Mouse (Mus musculus) lung, postnatal 0 days (tissue): ENCODE measurements around the gene Efcab12. TPM values are rescaled to one million over a fixed set of nuclear protein-coding genes. Genes with fewer than 3 reads are reported as not detected.
A peak's percentile ranks its signal among the peaks of the same experiment; 100 is the strongest.

Source experiments
- ATAC-seq: fragments of 200-750 bp; cut with Nextera tagmentation; 2 replicates; pipeline ENCODE4 v1.8.0; 2017; ENCODE audit warnings: moderate library complexity
- DNase-seq: peaks from one replicate; pipeline ENCODE4 v3.0.0-alpha.2; 2016; ENCODE audit warnings: low spot score
- H3K27ac ChIP-seq: fragments of 300-500 bp; sonication (generic); 2 replicates; pipeline ENCODE4 v1.5.1; 2014; ENCODE audit warnings: antibody characterized with exemption, mild to moderate bottlenecking, low read length, mixed read lengths
- H3K27me3 ChIP-seq: fragments of 300-500 bp; sonication (generic); replicated peaks from 2 replicates; pipeline ENCODE4 v1.6.1; 2014; ENCODE audit warnings: low read length, mixed read lengths; ENCODE audit not compliant: insufficient read depth
- H3K36me3 ChIP-seq: fragments of 300-500 bp; sonication (generic); 2 replicates; pipeline ENCODE4 v1.6.1; 2014; ENCODE audit warnings: low read length, mixed read lengths; ENCODE audit not compliant: insufficient read depth
- H3K4me1 ChIP-seq: fragments of 300-500 bp; sonication (generic); 2 replicates; pipeline ENCODE4 v1.6.1; 2014; ENCODE audit warnings: antibody characterized with exemption, low read depth, low read length, mixed read lengths; ENCODE audit not compliant: insufficient read depth
- H3K4me2 ChIP-seq: fragments of 300-500 bp; sonication (generic); replicated peaks from 2 replicates; pipeline ENCODE4 v1.6.1; 2014; ENCODE audit warnings: low read depth, mild to moderate bottlenecking, low read length, moderate library complexity, mixed read lengths
- H3K4me3 ChIP-seq: fragments of 300-500 bp; sonication (generic); 2 replicates; pipeline ENCODE4 v1.5.1; 2014; ENCODE audit warnings: low read depth, low read length
- H3K9ac ChIP-seq: fragments of 300-500 bp; sonication (generic); replicated peaks from 2 replicates; pipeline ENCODE4 v1.6.1; 2014; ENCODE audit warnings: low read depth, mild to moderate bottlenecking
- H3K9me3 ChIP-seq: fragments of 300-500 bp; sonication (generic); 2 replicates; pipeline ENCODE4 v1.6.1; 2016; ENCODE audit warnings: low read length, mixed read lengths
- CTCF ChIP-seq: IDR thresholded peaks from 2 replicates; pipeline ENCODE4 v1.5.1; 2016; ENCODE audit warnings: antibody characterized with exemption, mild to moderate bottlenecking
- EP300 ChIP-seq: IDR thresholded peaks from 2 replicates; pipeline ENCODE4 v1.6.1; 2016; ENCODE audit warnings: antibody characterized with exemption, mild to moderate bottlenecking, control low read depth
- WGBS: fragments of 180-500 bp; shearing (Covaris S2); extraction: QIAGEN DNeasy Blood & Tissue Kit; methylation state at CpG from one replicate; pipeline ENCODE4 v1.1.7; 2014; 5-methylcytosine and 5-hydroxymethylcytosine counted together
- polyA plus RNA-seq: library from polyadenylated mRNA; unstranded; fragments of >200 nt; fragmentation: Nextera tagmentation; extraction: Ambion mirVana; gene quantifications from 2 replicates; pipeline ENCODE4 v1.2.1, GENCODE M21; 2015

The Efcab12 gene
- polyA plus RNA-seq, 1 experiment from 2014 or later, result 1.5 TPM

GRCm38 (mm10) chr6:115776363-115776762 is 61.8 kb downstream of the Efcab12 start:
- no peak overlapping the region for H3K9ac ChIP-seq
- DNase-seq, result peak; percentile 20
- peaks cover 10% of the 10 kb centered on the region; the same call in 1 of the 2 replicates for H3K4me1 ChIP-seq
- H3K36me3 ChIP-seq, result no peaks in the 10 kb centered on the region
- H3K27me3 ChIP-seq, result no peaks in the 10 kb centered on the region
- WGBS, result 13% methylated on average over 9 of the region's 9 CpGs
- no peak overlapping the region for H3K4me2 ChIP-seq
- H3K9me3 ChIP-seq, result no peaks in the 10 kb centered on the region
- no peak overlapping the region for H3K4me3 ChIP-seq
- TF ChIP-seq CTCF (no peak), EP300 (no peak)
- no peak for ATAC-seq
- no peak overlapping the region for H3K27ac ChIP-seq

- Histone ChIP-seq H3K9me3 (no peaks in the 10 kb centered on the region), H3K36me3 (no peaks in the 10 kb centered on the region), H3K27me3 (no peaks in the 10 kb centered on the region), H3K4me2 (no peak overlapping the region), H3K9ac (no peak overlapping the region), H3K4me3 (no peak overlapping the region), H3K4me1 (peaks cover 10% of the 10 kb centered on the region; the same call in 1 of the 2 replicates), H3K27ac (no peak overlapping the region)
- peak; percentile 28 for ATAC-seq
- DNase-seq, result peak; percentile 28
- WGBS, result 25% methylated on average over 3 of the region's 3 CpGs
- TF ChIP-seq CTCF (no peak), EP300 (no peak)
These were observed 62.4 kb downstream of the Efcab12 start for GRCm38 (mm10) chr6:115775838-115776237.

- Histone ChIP-seq H3K36me3 (no peaks in the 10 kb centered on the region), H3K4me1 (peaks cover 10% of the 10 kb centered on the region; the same call in 1 of the 2 replicates), H3K4me3 (peak within 1 kb of the TSS; percentile 58), H3K27me3 (no peaks in the 10 kb centered on the region), H3K4me2 (peak within 1 kb of the TSS; percentile 90), H3K9ac (peak within 1 kb of the TSS; percentile 48; the same call in 1 of the 2 replicates), H3K9me3 (no peaks in the 10 kb centered on the region), H3K27ac (no peak within 1 kb of the TSS)
- DNase-seq (peak; percentile 48), ATAC-seq (peak; percentile 65)
- TF ChIP-seq EP300 (no peak), CTCF (no peak)
- 0% methylated on average over 15 of the region's 28 CpGs for WGBS
These were observed 63.7 kb downstream of the Efcab12 start, which contains the start of gene Cand2 for GRCm38 (mm10) chr6:115774501-115774921. TSS of gene Cand2 (plus strand) at chr6:115774538.

DNA sequence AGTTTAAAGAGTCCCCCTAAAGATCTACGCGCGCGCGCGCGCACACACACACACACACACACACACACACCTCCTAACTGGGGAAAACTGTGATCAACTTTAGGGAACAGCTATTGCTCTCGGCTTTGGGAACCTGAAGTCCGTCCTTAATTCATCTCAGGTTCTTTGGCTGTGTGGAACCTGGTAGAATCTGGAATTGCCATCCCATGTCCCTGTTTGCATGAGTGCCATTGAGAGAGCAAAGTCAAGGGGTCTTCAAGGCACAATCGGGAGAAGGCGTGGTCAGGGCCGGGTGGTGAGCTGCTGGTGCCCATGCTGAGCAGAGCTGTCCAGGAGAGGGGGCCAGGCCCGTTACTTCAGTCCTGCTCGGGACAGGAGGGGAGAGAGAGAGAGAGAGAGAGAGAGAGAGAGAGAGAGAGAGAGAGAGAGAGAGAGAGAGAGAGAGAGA is 64.2 kb downstream of the Efcab12 start:
- ATAC-seq, result peak; percentile 58; the same call in 1 of the 2 replicates
- Histone ChIP-seq H3K36me3 (no peaks in the 10 kb centered on the region), H3K4me1 (peaks cover 10% of the 10 kb centered on the region; the same call in 1 of the 2 replicates), H3K9ac (no peak overlapping the region), H3K9me3 (no peaks in the 10 kb centered on the region), H3K4me3 (peak overlapping the region; percentile 58), H3K4me2 (peak overlapping the region; percentile 90), H3K27me3 (no peaks in the 10 kb centered on the region), H3K27ac (no peak overlapping the region)
- peak; percentile 60 for DNase-seq
- 2% methylated on average over 14 of the region's 14 CpGs for WGBS
- TF ChIP-seq CTCF, result 0 out of 2 replicates have a peak, but pooled peaks have one; percentile 10
- no peak for TF ChIP-seq EP300

DNA sequence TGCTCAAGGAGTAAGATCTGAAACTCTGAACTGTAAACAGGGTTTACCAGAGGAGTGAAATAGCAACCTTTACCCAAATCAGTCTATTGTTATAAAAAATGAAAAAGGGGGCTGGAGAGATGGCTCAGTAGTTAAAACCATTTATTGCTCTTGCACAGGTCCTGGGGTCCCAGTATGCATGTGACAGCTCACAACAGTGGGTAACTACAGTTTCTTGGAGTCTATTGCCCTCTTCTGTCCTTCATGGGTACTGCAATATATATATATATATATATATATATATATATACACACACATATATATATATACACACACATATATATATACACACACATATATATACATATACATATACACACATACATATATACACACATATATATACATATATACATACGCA is 65.6 kb downstream of the Efcab12 start:
- Histone ChIP-seq H3K9me3 (no peaks in the 10 kb centered on the region), H3K27me3 (no peaks in the 10 kb centered on the region), H3K36me3 (no peaks in the 10 kb centered on the region), H3K4me1 (peaks cover 10% of the 10 kb centered on the region; the same call in 1 of the 2 replicates), H3K4me3 (no peak overlapping the region), H3K27ac (no peak overlapping the region), H3K9ac (no peak overlapping the region), H3K4me2 (no peak overlapping the region)
- WGBS, result 100% methylated on average over 1 of the region's 1 CpGs
- TF ChIP-seq EP300, result no peak
- peak; percentile 53 for TF ChIP-seq CTCF
- ATAC-seq (no peak), DNase-seq (peak; percentile 33)

DNA sequence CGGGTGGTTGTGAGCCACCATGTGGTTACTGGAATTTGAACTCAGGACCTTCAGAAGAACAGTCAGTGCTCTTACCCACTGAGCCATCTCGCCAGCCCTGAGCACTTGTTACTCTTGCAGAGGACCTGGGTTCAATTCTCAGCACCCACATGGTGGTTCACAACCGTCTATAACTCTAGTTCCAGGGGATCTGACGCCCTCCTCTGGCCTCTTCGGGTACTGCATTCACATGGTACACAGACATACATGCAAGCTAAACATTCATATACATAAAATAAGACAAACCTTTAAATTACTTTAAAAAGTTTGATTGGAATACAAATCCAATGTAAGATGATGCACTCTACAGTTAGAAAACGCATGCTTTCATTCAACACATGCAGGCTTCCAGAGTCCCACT is 66.0 kb downstream of the Efcab12 start:
- no peaks in the 10 kb centered on the region for H3K9me3 ChIP-seq

More for the DNA sequence above, 66.0 kb downstream of the Efcab12 start:
- DNase-seq, result no peak
- peaks cover 10% of the 10 kb centered on the region; the same call in 1 of the 2 replicates for H3K4me1 ChIP-seq
- no peaks in the 10 kb centered on the region for H3K36me3 ChIP-seq
- WGBS, result 82% methylated on average over 6 of the region's 6 CpGs
- no peak overlapping the region for H3K4me2 ChIP-seq
- no peak overlapping the region for H3K27ac ChIP-seq
- no peak overlapping the region for H3K9ac ChIP-seq
- H3K4me3 ChIP-seq, result no peak overlapping the region
- TF ChIP-seq CTCF, result no peak; the same call in 1 of the 2 replicates
- no peak for ATAC-seq
- H3K27me3 ChIP-seq, result no peaks in the 10 kb centered on the region
